Mouse (Mus musculus) ovary, postnatal 10 days (tissue): ENCODE results near the gene Gna15.

Experiments used
- DNase-seq: peaks from one replicate; pipeline ENCODE4 v3.0.0; 2022; ENCODE audit warnings: low spot score

Gene Gna15

DNA sequence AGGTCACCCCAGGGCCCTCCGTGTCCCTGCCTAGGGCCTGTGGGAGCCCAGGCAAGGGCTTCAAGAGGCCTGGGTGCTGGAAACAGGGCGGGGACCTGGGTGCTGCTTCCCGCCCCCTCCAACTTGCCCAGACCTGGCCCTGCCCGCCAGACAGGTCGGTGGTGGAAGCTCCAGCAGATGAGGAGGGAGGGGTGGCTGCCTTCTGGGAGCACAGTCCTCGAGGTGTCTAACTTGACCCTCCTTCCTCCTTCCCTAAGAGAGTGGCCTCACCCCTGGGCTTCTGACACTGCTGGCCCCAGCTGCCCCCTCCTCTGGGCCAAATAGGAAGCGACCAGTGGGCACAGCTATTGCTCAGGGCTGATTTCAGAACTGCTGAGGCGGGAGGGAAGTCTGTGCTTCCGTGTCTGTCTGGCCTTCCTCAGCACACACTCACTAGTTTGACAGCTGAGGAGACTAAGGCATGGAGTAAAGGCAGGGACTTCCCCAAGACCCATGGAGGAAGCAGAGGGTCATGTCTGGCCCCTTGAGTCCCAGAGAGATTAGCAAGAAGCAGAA lies at the start of gene Gna15:
TSS of gene Gna15 (minus strand) at position 175 of the 555 bp plus-strand sequence.
- DNase-seq, result no peak

DNA sequence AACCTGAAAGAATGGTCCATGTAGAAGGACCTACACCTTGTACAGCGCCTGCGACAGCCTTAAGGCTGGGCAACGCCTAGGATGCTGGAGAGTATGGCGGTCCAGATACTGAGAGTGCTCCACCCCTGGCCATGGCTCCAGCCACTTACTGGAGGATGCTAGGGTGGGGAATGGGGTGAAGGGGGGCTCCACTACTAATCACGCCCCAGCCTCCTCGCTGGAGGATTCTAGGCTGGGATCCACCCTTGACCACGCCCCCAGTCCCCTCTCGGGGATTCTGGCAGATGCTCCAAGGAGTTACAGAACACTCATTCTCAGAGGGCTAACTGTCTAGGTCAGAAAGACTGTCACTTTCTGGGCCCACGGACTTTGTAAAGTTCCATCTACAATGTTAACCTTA lies 49.0 kb upstream of the Gna15 start:
- DNase-seq, result no peak

DNA sequence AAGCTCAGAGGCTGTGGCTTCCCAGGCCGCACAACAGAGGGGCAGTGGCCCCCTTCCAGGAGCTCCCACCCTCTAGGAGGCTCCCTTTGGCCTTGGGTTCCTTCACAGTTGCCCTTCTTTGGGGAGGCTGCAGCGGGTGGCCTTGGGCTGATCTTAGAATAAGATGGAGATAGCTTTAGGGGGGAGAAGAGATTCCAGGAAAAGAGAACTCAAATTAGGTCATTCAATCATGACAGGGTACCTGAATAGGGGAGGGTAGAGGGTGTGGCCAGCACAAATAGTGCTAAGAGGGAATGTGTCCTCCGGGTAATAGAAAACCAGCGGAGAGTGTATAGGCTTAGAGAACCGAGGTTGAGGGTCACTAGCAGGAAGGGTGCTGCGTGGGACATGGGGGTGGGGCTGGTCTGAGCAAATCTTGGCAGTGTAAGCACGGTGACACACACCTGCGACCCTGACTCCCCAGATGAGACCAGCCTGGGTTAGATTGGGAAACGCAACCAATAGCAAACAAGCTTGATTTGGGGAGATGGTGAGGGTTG lies 48.2 kb upstream of the Gna15 start:
- no peak for DNase-seq

DNA sequence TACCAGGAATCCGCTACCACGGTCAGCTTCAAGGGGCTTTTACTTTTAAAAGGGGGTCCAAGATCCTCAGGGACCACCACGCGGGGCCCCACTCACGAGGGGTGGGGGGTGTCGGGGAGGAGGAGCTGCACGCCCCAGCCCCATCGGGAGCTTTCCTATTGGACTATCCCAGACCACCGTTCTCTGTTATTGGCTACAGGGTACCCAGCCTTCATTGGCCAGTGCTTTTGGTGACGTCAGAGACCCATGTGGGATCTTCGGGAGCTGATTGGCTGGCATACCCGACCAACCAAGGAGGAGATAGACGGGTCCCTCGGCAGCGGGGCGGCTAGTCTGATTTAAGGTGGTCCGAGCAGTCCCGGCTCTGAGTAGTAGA lies 47.5 kb upstream of the Gna15 start:
- peak; percentile 99 for DNase-seq

DNA sequence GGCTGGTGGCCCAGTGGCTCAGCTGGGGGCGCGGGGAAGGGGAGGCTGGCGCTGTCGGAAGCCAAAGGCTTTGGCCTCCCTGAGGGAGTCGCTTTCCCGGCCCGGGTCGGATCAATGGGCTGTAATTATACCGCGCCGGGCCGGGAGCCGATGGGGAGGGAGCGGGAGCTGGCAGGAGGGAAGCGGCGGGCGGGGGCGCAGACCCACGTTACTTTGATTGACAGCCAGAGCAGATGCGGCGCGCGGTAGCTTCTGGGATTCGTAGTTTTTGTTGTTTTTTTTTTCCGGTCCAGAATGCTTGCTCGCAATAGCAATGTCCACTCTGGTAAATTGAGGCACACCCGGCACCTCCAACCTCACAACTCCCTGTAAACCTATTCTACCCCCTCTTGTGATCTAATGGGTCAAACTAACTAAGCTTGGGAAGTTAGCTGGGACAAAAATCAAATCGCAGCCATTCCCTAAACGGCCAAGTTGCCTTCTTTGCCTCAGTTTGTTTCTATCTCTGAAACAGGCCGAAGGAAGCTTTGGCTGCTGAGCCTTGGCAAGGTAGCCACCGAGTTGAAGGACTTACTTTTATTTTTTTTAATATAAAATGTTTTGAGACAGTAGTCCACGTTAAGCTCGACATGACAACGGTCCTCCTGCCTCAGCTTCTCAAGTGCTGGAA lies 46.9 kb upstream of the Gna15 start:
- DNase-seq, result peak; percentile 78

DNA sequence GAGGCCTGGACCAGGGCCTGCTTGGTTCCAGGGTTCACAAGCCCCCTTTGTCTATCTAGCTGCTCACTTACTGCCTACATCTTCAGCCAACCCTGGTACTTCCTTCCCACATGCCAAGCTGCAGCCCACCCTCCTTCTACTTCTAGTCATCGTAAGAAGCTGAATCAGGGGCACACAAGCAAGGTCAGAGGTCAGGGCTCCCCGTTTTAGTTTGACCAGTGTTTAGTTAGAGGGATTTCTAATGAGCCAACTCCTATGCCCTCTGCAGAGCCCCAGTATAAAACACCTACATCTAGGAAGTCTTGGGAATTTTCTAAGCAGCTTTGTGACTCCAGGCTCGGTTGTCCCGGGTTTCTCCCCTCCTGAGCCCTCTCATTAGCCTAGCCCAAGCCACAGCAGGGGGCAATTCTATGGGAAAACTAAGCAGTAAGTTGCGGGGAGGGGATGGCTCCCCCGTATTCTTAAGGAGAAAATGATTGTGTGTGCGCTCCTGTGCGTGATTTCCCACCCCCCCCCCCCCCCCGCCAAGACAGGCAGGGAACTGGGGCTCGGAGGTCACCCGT lies 46.3 kb upstream of the Gna15 start:
- no peak for DNase-seq

DNA sequence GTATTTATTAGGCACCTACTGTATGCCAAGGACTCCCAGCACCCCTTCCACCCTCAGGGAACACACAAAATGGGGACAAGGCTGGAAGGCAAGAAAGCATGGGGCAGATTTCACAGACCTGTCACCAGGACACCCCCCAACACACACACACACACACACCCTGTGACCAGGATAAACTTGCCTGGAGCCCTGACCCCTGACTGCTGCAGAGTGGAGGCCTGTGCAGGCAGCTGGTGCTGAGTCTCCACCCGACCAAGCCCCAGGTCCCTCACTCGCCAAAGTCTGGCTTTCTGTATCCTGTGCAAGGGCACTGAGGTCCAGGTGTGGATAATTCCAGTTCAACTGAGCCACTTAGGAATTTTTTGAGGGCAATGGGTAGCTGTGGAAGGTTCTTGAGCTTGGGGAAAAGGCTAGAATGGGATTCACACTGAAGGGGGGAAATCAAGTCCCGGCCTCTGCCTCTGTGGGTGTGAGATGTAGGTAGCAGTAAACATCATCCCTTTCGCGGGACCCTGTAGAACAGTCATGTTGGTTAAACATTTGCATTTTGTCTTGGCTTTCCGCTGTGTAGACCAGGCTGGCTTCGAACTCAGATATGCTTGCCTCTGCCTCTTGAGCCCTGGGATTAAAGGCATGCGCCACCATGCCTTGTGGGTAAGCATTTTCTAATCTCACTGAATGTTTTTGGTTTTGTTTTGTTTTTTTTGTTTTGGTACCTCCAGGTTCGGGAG lies 45.6 kb upstream of the Gna15 start:
- DNase-seq, result no peak

DNA sequence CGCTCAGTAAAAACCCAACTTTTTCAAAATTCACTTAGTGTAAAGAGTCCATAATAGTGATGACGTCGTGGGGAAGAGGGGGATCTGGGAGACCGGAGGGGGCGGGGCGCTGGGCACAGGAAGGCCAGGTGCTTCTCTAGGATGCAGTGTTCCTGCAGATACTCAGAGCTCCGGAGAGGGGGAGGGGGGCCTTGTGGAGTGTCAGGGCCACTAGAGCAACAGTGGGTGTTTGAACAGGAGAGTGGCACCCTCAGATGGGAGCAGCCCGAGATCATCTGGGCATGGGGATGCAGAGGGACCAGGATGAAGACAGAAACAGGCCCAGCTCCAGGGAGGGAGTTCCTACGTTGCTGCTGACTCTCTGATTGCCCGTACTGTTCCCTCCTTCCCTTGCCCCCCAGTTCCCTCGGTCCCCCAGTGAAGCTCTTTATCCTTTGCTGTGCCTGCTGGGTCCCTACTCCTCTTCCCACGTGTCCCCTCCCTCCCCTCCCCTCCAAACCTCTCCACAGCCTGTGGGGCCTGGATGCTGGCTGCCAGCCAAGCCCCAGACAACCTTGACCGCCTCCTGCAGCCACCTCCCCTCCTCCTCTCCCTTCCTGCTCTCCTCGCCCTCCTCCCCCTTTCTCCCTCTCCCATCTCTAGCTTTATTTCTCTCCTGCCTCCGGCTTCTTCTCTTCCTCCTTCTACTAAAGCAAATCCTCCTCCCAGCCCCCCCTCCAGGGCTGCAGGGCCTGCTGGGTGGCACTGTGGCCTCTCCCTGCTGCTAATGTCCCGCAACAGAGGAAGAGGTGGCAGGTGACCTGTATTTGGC lies 44.6 kb upstream of the Gna15 start:
- DNase-seq, result no peak

DNA sequence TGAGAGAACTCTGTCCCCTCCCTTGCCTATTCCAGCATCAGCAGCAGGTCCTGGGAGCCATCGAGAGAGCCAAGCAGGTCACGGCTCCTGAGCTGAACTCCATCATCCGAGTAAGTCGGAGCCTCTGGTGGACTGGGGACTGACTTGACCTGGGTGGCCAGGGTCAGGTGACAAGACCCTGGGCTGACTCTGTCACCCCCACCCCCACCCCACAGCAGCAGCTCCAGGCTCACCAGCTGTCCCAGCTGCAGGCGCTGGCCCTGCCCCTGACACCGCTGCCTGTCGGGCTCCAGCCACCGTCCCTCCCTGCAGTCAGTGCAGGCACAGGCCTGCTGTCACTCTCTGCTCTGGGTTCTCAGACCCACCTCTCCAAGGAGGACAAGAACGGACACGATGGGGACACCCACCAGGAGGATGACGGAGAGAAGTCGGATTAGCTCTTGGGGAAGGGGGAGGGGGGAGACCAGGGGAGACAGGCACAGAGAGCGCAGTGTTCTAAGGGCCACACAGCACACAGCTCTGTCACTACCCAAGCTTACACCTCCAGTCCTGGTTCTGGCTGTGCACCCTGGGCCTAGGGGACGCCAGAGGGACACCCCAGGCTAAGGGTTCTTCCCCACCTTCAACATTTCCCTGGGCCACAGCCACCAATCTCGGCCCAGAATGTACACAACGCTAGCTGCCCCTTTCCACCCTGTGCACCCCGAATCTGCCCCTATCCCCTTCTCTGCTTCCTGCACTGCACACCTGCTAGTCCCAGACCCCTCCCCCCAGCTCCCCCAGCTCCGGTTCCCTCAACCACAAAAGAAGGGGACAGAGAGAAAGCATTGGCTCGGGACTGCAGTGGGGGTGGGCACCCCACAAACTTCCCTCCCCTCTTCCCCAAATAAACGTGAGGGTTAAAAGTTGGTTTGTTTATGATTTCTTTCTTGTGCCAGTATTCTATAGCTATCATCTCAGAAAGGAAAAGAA lies 41.5 kb upstream of the Gna15 start:
- DNase-seq, result no peak

DNA sequence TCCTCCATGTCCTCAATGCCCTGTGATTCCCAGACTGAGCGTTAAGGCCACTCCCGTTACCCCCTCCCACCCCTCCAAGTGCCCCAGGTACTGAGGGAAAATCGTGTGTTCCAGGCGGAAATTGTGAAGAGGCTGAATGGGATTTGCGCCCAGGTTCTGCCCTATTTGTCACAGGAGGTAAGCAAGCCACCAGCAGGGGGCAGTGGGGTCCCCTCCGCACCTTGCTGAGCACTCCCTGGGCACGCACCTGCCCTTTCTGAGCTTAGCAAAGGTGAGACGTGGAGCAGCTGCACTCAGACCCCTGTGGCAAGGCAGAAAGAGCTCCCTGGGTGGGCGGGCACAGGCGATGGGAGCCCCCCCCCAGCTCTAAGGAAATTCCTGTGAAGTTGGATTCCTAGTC lies 40.7 kb upstream of the Gna15 start:
- DNase-seq, result no peak

DNA sequence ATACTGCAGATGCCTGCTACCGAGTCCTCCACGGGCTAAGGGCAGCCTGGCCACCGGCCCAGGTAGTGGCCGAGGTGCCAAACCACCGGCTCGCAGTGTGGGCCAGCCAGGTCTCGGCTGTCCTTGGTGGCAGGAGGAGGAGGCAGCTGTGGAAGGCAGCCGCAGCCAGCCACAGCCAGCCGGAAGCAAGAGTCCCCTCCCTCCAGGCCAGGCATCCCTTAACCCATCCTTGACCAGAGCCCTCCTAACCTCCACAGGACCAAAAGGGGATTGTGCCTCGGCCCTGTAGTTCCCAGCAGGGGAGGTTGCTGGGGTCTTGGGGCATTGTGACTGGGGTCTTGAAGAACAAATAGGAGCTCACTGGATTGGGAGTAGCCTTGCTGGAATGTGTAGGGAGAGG lies 40.2 kb upstream of the Gna15 start:
- DNase-seq, result no peak

DNA sequence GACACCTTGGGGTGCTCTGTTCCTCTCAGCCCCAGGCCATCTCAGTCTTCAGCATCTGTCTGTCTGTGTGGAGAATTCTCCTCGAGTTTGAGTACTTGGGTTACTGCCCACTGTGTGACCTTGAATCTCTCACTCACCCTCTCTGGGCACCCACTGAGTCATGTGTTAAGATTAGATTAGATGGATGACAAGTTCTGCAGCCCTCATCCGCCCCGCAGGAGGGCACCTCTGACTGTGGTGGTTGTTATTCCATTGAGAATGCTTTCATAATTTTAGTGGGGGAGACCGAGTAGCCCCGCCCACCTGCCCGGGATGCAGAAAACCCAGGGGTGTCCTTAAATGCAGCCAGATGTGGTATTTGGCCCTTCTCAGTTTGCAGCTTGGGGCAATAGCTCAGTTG lies 39.5 kb upstream of the Gna15 start:
- no peak for DNase-seq

DNA sequence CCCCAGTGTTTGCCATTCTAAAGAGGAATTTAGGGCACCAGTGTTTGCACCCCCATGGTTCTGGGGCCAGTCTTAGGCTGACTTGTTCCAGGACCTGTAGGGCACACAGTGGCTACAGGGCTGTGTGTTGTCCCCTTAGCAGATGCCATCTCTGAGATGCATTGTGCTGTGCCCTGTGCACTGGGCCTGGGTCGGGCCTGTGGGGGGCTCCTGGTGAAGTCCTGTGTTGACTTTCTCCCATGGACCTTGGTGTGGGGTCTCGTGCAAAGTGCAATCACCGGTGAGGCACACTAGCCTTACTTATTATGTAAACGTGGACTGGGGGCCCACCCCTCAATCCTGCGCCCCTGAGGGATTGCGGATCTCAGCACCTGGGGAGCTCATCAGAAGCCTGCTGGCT lies 38.4 kb upstream of the Gna15 start:
- DNase-seq, result no peak

DNA sequence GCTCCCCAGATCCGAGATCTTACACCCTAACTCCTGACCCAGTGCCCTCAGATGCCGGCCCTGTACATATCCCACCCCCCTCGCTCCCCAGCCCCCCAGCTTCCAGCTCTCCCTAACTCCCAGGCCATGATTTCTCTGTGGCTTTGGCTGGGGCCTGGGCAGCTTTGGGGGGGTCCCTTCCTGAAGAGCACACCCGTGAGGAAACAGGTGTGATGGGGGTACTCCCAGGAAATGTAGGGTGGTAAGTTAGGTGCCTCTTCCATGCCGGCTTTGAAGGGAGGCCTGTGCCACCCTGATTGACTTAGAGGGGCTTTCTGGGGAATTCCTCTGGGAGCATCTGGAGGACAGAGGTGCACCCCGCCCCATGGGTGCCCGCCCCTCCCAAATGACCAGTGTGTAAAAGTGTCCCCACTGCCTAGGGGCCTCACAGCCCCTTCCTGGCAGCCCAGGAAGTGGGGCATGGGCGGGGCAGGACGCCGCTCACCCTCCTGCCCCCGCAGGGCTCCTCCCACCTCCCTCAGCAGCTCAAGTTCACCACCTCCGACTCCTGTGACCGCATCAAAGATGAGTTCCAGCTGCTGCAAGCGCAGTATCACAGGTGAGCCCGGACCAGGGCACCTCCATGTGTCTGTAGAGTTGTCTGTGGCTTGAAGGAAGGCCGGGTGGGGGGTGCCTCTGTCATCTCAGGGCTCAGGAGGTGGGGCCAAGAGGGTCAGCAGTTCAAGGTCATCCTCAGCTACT lies 36.9 kb upstream of the Gna15 start:
- DNase-seq, result no peak

DNA sequence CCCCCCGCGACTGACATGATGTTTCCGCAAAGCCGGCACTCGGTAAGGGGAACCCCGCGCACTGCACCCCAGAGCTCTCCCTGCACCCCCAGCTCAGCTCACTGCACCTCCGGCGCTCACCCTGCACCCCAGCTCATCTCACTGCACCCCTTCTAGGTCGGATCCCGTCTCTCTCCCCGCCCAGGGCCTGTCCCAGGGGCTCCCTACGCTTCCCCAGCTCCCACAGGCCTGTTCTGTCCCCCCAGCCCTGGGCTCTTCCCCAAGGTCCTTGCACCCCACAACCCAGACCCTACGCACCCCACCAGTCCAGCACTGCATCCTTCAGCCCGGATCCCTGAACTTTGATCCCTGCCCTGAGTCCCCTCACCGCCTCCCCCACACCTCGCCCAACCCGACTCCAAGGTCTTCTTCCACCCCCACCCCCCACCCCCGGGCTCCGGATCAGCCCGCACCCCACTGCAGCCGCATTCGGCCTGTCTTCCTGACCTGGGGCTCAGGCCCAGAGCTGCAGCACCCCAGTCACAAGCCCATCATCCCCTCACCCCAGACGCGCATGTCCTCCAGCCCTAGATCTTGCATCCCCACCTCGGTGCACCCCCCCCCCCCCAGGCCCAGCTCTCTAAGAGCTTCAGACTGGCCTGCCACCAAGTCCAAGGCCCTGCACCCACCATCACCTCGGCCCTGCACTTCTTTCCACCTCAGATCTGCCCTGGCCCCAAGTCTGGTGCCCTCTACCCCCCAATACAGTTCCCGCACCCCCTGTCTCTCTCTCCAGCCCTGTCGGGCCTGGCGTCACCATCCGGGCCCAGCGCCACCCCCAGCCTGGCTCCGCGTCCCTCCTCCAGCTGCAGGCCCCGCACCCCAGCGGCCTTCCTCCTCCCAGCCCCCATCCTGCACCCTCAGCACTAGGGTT lies 35.9 kb upstream of the Gna15 start:
- DNase-seq, result no peak

DNA sequence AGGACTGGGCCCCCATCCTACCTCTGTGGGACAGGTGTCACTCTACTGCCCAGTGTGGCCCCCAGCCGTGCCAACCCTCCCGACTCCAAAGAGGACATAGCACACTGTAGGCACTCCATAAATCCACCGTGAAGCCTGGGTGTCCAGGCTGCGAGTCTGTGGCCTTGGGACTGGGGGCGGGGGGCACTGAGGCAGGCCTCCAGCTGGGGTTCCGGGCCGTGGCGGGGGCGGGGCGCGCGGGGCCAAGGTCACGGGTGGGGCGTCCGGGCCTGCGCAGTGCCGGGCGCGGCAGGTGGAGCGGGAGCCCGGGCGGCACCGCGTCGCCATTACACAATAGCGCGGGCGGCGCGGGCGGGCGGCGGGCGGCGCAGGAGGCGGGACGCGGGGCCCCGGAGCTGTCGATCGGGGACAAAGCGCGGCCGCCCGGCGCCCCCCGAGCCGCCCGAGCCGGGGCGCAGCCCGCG lies 35.2 kb upstream of the Gna15 start, which contains the start of gene Aes:
TSS of gene Aes (plus strand) at position 326 of the 464 bp plus-strand sequence.
- peak; percentile 56 for DNase-seq

DNA sequence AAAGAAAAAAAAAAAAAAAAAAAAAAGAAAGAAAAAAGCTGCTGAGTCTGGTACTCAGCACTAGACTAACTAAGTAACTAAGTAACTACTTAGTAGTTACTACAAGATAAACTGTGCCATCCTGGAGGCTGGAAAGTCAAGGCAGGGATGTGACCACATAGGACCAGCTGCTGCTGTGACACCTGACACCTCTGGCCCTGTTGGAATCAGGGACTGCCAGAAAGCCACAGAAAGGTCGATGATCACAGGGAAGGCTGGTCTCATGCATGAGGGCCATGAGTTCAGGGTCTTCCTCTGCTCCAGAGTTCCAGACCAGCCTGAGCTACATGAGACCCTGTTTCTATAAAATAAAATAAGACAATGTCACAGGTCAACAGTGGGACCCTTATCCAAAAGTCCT lies 33.5 kb upstream of the Gna15 start:
- no peak for DNase-seq

DNA sequence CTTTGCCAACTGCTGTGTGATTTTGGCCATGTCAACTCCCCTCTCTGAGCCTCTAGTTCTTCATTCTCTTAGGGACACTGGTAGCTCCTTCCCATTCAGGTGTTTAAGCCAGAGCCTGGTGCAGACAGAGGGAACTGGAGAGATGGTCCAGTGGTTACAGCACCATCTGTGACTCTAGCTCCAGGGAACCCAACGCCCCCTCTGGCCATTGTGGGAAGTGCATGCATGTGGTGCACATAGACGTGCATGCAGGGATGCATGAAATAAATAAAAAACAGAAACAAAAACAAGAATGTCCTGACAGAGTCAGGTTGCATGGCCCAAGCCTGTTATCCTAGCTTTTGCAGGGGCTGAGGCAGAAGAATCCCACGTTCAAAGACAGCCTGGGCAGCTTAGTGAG lies 32.3 kb upstream of the Gna15 start:
- DNase-seq, result no peak
